Mouse (Mus musculus): ENCODE measurements around the gene Bloc1s3. TPM values are rescaled to one million over a fixed set of nuclear protein-coding genes. Genes with fewer than 3 reads are reported as not detected.

The Bloc1s3 gene
- total and polyA plus RNA-seq, 3 experiments = 4.9 to 8.0 (median 6.7) TPM

DNA sequence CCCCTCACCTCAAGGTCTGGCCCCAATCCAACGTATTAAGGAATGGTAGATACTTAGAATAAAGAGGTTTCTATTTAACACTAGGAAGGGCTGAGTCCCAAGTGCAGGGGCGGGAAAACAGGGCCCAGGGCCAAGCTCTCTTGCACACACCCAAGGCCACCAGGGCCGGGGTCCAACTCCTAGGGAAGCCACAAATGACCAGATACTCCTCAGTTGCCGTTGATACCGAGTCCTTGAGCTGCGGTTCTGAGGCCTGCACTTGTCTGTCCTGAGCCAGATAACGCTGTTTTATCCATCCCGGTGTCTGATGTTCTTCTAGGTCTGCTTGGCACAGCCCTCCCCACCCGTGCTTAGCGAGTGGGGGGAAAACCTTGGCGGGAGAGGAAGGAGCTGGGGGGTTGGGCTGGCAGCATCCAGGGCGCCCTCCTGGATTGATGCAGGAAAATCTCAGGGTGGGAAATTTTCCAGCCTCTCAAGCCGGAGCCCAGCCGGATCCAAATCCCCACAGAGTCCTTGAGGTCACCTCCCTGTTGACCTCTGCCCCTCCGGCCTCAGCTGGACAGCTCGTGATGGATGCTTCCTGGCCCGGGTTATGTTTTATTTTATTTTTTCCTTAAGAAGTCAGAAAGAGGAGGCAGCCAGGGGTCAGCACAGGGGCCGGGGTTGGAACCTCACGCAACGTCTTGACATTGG is 12.5 kb downstream of the Bloc1s3 start:
- H3K27me3 ChIP-seq (replicated peaks) = peaks cover 58% of the 10 kb centered on the region
- no peak for DNase-seq (ENCODE audit: extremely low read depth)

DNA sequence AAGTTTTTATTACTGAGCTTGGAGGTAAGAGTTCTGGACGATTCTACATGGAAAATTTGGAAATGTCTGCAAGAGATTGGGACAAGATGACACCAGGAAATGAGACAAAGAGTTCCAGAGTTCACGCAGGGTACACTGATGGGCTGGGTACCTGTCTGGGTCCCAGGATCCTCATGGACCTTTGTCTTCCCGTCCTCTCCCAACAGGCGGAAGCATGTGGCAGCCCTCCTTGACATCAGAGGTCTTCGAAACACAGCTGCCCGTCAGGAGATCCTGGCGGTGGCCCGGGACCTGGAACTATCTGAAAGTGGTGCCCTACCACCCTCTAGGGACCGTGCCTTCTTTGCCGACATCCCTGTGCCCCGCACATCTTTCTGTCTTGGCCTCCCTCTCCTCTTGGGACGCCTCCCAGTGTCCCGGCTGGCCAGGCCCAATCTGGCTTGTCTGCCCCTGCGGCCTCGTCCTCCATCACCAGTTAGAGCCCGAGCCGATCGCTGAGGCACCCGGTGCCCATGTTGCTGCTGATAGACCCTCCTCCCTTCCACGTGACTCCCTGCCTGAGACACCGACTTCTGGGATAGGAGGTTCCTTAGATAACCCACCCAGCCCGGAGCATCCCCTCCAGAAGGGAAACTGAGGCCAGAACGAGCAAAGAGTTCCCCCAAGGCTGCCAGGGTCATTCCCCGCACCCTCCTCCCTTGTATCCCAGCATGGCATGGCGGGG is 13.3 kb downstream of the Bloc1s3 start:
- Histone ChIP-seq H3K9ac (ENCODE audit: insufficient read depth, low read depth) (no peak overlapping the region), H3K4me3 (replicated peaks in 1 of 3; ENCODE audit: low read depth in 2 of 3, low read length in 2 of 3, poor library complexity in 1 of 3) (no peak overlapping the region), H3K79me2 (replicated peaks; ENCODE audit: control insufficient read depth, extremely low read depth, insufficient read depth, poor library complexity, severe bottlenecking) (no peaks in the 10 kb centered on the region), H3K27ac (ENCODE audit: insufficient read depth, low read depth) (no peak overlapping the region), H3K4me2 (ENCODE audit: insufficient read depth, low read depth, poor library complexity, severe bottlenecking) (no peak overlapping the region), H3K9me3 (replicated peaks; ENCODE audit: low read length) (no peaks in the 10 kb centered on the region), H3K36me3 (replicated peaks in 1 of 2; ENCODE audit: control insufficient read depth in 1 of 2, insufficient read depth in 1 of 2, low read length in 1 of 2) (no peaks in the 10 kb centered on the region), H3K27me3 (replicated peaks) (peaks cover 63% of the 10 kb centered on the region), H3K4me1 (ENCODE audit: control insufficient read depth in 1 of 2, insufficient read depth in 2 of 2) (0 out of 4 replicates have a peak, but pooled peaks cover 0 to 3% of the 10 kb centered on the region in 2 experiments)
- in situ Hi-C loops (cut with MboI; ENCODE audit: low pct_ligation_motif_present, low pct_unique_long_range_greater_than_20kb, low sequenced_read_pairs) = no loop called here
- dilution Hi-C loops (cut with MboI; ENCODE audit: extremely low pct_ligation_motif_present, extremely low pct_unique_long_range_greater_than_20kb, low sequenced_read_pairs) = no loop called here
- TF ChIP-seq JUND (conservative IDR thresholded peaks at IDR 0.05; ENCODE audit: low read depth, low read length) = no peak
- TF ChIP-seq MAFK (IDR thresholded peaks at IDR 0.05; ENCODE audit: insufficient replicate concordance, low read length) = no peak
- no peak for TF ChIP-seq EP300 (IDR thresholded peaks at IDR 0.05; ENCODE audit: low read length)
- no peak for TF ChIP-seq SMC3 (IDR thresholded peaks at IDR 0.05; ENCODE audit: low read depth, low read length)
- TF ChIP-seq USF2 (conservative IDR thresholded peaks at IDR 0.05; ENCODE audit: low read depth, low read length) = no peak
- TF ChIP-seq ZNF384 (IDR thresholded peaks at IDR 0.05; ENCODE audit: low read depth, low read length) = no peak
- no peak for TF ChIP-seq ZMIZ1 (IDR thresholded peaks at IDR 0.05; ENCODE audit: low read depth, low read length)
- no peak for TF ChIP-seq POLR2AphosphoS2 (IDR thresholded peaks at IDR 0.05; ENCODE audit: low read depth, low read length)
- no peak for DNase-seq (ENCODE audit: extremely low read depth)

More for the DNA sequence above, 12.5 kb downstream of the Bloc1s3 start:
- Histone ChIP-seq H3K4me3 (replicated peaks in 1 of 3; ENCODE audit: low read depth in 2 of 3, low read length in 2 of 3, poor library complexity in 1 of 3) (no peak overlapping the region), H3K4me1 (ENCODE audit: control insufficient read depth in 1 of 2, insufficient read depth in 2 of 2) (0 out of 4 replicates have a peak, but pooled peaks cover 0 to 3% of the 10 kb centered on the region in 2 experiments), H3K9me3 (replicated peaks; ENCODE audit: low read length) (no peaks in the 10 kb centered on the region), H3K27ac (ENCODE audit: insufficient read depth, low read depth) (no peak overlapping the region), H3K4me2 (ENCODE audit: insufficient read depth, low read depth, poor library complexity, severe bottlenecking) (no peak overlapping the region), H3K36me3 (replicated peaks in 1 of 2; ENCODE audit: control insufficient read depth in 1 of 2, insufficient read depth in 1 of 2, low read length in 1 of 2) (no peaks in the 10 kb centered on the region), H3K9ac (ENCODE audit: insufficient read depth, low read depth) (no peak overlapping the region), H3K79me2 (replicated peaks; ENCODE audit: control insufficient read depth, extremely low read depth, insufficient read depth, poor library complexity, severe bottlenecking) (no peaks in the 10 kb centered on the region)
- in situ Hi-C loops (cut with MboI; ENCODE audit: low pct_ligation_motif_present, low pct_unique_long_range_greater_than_20kb, low sequenced_read_pairs) = no loop called here
- TF ChIP-seq RAD21 (IDR thresholded peaks at IDR 0.05; ENCODE audit: low read depth, low read length) (no peak), POLR2AphosphoS2 (IDR thresholded peaks at IDR 0.05; ENCODE audit: low read depth, low read length) (no peak), UBTF (IDR thresholded peaks at IDR 0.05; ENCODE audit: low read depth, low read length) (no peak), TCF12 (IDR thresholded peaks at IDR 0.05; ENCODE audit: low read depth, low read length) (no peak), POLR2A (IDR thresholded peaks at IDR 0.05; ENCODE audit: low read depth, low read length) (no peak), ZMIZ1 (IDR thresholded peaks at IDR 0.05; ENCODE audit: low read depth, low read length) (no peak), ZC3H11A (IDR thresholded peaks at IDR 0.05; ENCODE audit: low read depth, low read length) (no peak)
- dilution Hi-C loops (cut with MboI; ENCODE audit: extremely low pct_ligation_motif_present, extremely low pct_unique_long_range_greater_than_20kb, low sequenced_read_pairs) = no loop called here

Measured in CH12.LX (cell line).